Mouse (Mus musculus): ENCODE measurements around the gene Samd14. TPM values are rescaled to one million over a fixed set of nuclear protein-coding genes. Genes with fewer than 3 reads are reported as not detected.
A peak's percentile ranks its signal among the peaks of the same experiment; 100 is the strongest.

The Samd14 gene
- polyA plus RNA-seq, 2 experiments, result 25.5 to 46.0 TPM

- Histone ChIP-seq H3K4me1 (ENCODE audit: control insufficient read depth, insufficient read depth, low read length) (peaks cover 39% of the 10 kb centered on the region), H3K27ac (replicated peaks; ENCODE audit: low read depth, low read length) (no peak overlapping the region), H3K4me2 (replicated peaks; ENCODE audit: low read depth, low read length, severe bottlenecking) (peak overlapping the region; percentile 90), H3K9me3 (ENCODE audit: control insufficient read depth, low read length) (no peaks in the 10 kb centered on the region), H3K27me3 (ENCODE audit: control insufficient read depth, insufficient read depth, low read length) (no peaks in the 10 kb centered on the region), H3K36me3 (ENCODE audit: control insufficient read depth, insufficient read depth, low read length) (peaks cover 24% of the 10 kb centered on the region), H3K9ac (ENCODE audit: low read depth, low read length, severe bottlenecking) (peak overlapping the region; percentile 36; the same call in 1 of the 2 replicates), H3K4me3 (replicated peaks; ENCODE audit: low read length) (peak overlapping the region; percentile 85)
- no peak for ATAC-seq (ENCODE audit: low FRiP score, low read depth)
- 44% methylated on average over 1 of the region's 1 CpGs for WGBS
- no peak for DNase-seq (ENCODE audit: low spot score)
- no peak for TF ChIP-seq POLR2A (IDR thresholded peaks at IDR 0.05; ENCODE audit: borderline replicate concordance, extremely low read depth, insufficient read depth, insufficient read length)
These were observed 1.7 kb downstream of the Samd14 start for GRCm38 (mm10) chr11:95011416-95011815.

- DNase-seq (ENCODE audit: low spot score), result no peak
- H3K9ac ChIP-seq (ENCODE audit: low read depth, low read length, severe bottlenecking), result peak overlapping the region; percentile 36; the same call in 1 of the 2 replicates
- peaks cover 34% of the 10 kb centered on the region for H3K4me1 ChIP-seq (ENCODE audit: control insufficient read depth, insufficient read depth, low read length)
- 54% methylated on average over 3 of the region's 3 CpGs for WGBS
- no peak overlapping the region for H3K27ac ChIP-seq (replicated peaks; ENCODE audit: low read depth, low read length)
- H3K36me3 ChIP-seq (ENCODE audit: control insufficient read depth, insufficient read depth, low read length), result peaks cover 24% of the 10 kb centered on the region
- H3K4me3 ChIP-seq (replicated peaks; ENCODE audit: low read length), result peak overlapping the region; percentile 85; the same call in 1 of the 2 replicates
- no peaks in the 10 kb centered on the region for H3K9me3 ChIP-seq (ENCODE audit: control insufficient read depth, low read length)
- no peaks in the 10 kb centered on the region for H3K27me3 ChIP-seq (ENCODE audit: control insufficient read depth, insufficient read depth, low read length)
- ATAC-seq (ENCODE audit: low FRiP score, low read depth), result no peak
- H3K4me2 ChIP-seq (replicated peaks; ENCODE audit: low read depth, low read length, severe bottlenecking), result peak overlapping the region; percentile 90
- TF ChIP-seq POLR2A (IDR thresholded peaks at IDR 0.05; ENCODE audit: borderline replicate concordance, extremely low read depth, insufficient read depth, insufficient read length), result no peak
These were observed 2.4 kb downstream of the Samd14 start for GRCm38 (mm10) chr11:95012075-95012474.

GRCm38 (mm10) chr11:95012487-95012886 is 2.8 kb downstream of the Samd14 start:
- H3K27ac ChIP-seq (replicated peaks; ENCODE audit: low read depth, low read length), result no peak overlapping the region
- H3K9me3 ChIP-seq (ENCODE audit: control insufficient read depth, low read length), result no peaks in the 10 kb centered on the region
- H3K36me3 ChIP-seq (ENCODE audit: control insufficient read depth, insufficient read depth, low read length), result peaks cover 24% of the 10 kb centered on the region
- 33% methylated on average over 3 of the region's 3 CpGs for WGBS
- TF ChIP-seq POLR2A (IDR thresholded peaks at IDR 0.05; ENCODE audit: borderline replicate concordance, extremely low read depth, insufficient read depth, insufficient read length), result no peak
- DNase-seq (ENCODE audit: low spot score), result no peak
- peak overlapping the region; percentile 36; the same call in 1 of the 2 replicates for H3K9ac ChIP-seq (ENCODE audit: low read depth, low read length, severe bottlenecking)
- H3K4me3 ChIP-seq (replicated peaks; ENCODE audit: low read length), result no peak overlapping the region
- ATAC-seq (ENCODE audit: low FRiP score, low read depth), result no peak
- peak overlapping the region; percentile 90; the same call in 1 of the 2 replicates for H3K4me2 ChIP-seq (replicated peaks; ENCODE audit: low read depth, low read length, severe bottlenecking)
- H3K4me1 ChIP-seq (ENCODE audit: control insufficient read depth, insufficient read depth, low read length), result peaks cover 33% of the 10 kb centered on the region
- H3K27me3 ChIP-seq (ENCODE audit: control insufficient read depth, insufficient read depth, low read length), result no peaks in the 10 kb centered on the region

GRCm38 (mm10) chr11:95015484-95015883 is 5.8 kb downstream of the Samd14 start:
- H3K9ac ChIP-seq (ENCODE audit: low read depth, low read length, severe bottlenecking), result no peak overlapping the region

GRCm38 (mm10) chr11:95022237-95022992 is 12.7 kb downstream of the Samd14 start:
- no peak for ATAC-seq (ENCODE audit: low FRiP score, low read depth)
- Histone ChIP-seq H3K9ac (ENCODE audit: low read depth, low read length, severe bottlenecking) (no peak overlapping the region), H3K4me1 (ENCODE audit: control insufficient read depth, insufficient read depth, low read length) (no peaks in the 10 kb centered on the region), H3K27ac (replicated peaks; ENCODE audit: low read depth, low read length) (no peak overlapping the region), H3K36me3 (ENCODE audit: control insufficient read depth, insufficient read depth, low read length) (peaks cover 81% of the 10 kb centered on the region), H3K4me3 (replicated peaks; ENCODE audit: low read length) (no peak overlapping the region), H3K4me2 (replicated peaks; ENCODE audit: low read depth, low read length, severe bottlenecking) (no peak overlapping the region), H3K27me3 (ENCODE audit: control insufficient read depth, insufficient read depth, low read length) (no peaks in the 10 kb centered on the region), H3K9me3 (ENCODE audit: control insufficient read depth, low read length) (no peaks in the 10 kb centered on the region)
- 81% methylated on average over 10 of the region's 10 CpGs for WGBS
- TF ChIP-seq POLR2A (IDR thresholded peaks at IDR 0.05; ENCODE audit: borderline replicate concordance, extremely low read depth, insufficient read depth, insufficient read length), result no peak
- DNase-seq (ENCODE audit: low spot score), result no peak

More at GRCm38 (mm10) chr11:95015484-95015883, 5.8 kb downstream of the Samd14 start:
- WGBS, result 73% methylated on average over 3 of the region's 3 CpGs
- no peak overlapping the region for H3K4me3 ChIP-seq (replicated peaks; ENCODE audit: low read length)
- no peak for TF ChIP-seq POLR2A (IDR thresholded peaks at IDR 0.05; ENCODE audit: borderline replicate concordance, extremely low read depth, insufficient read depth, insufficient read length)
- no peaks in the 10 kb centered on the region for H3K9me3 ChIP-seq (ENCODE audit: control insufficient read depth, low read length)
- H3K4me1 ChIP-seq (ENCODE audit: control insufficient read depth, insufficient read depth, low read length), result peaks cover 20% of the 10 kb centered on the region
- H3K27me3 ChIP-seq (ENCODE audit: control insufficient read depth, insufficient read depth, low read length), result no peaks in the 10 kb centered on the region
- H3K4me2 ChIP-seq (replicated peaks; ENCODE audit: low read depth, low read length, severe bottlenecking), result no peak overlapping the region
- peaks cover 48% of the 10 kb centered on the region for H3K36me3 ChIP-seq (ENCODE audit: control insufficient read depth, insufficient read depth, low read length)
- no peak overlapping the region for H3K27ac ChIP-seq (replicated peaks; ENCODE audit: low read depth, low read length)
- DNase-seq (ENCODE audit: low spot score) (no peak), ATAC-seq (ENCODE audit: low FRiP score, low read depth) (no peak)

Data from limb, embryonic 14.5 days (tissue).